ENCODE assay signal across 13 mouse cellular contexts in genomic region chr2:106083801-106084800, GRCm38 (mm10).
DNase-seq lines count a peak whose midpoint lies in the region; ATAC-seq and TF ChIP-seq lines count a peak whose summit lies in the region.
"Had no signal": no experiment of that assay in that cellular context is flagged by ENCODE, and none has a peak within 500 bp of the region (broad histone marks: within the 10 kb centered on the region; RNA-seq: fewer than 3 reads in every experiment).

No protein-coding gene starts in this region.

- H3K79me2 ChIP-seq in CH12.LX (replicated peaks; ENCODE audit: control insufficient read depth, extremely low read depth, insufficient read depth, poor library complexity, severe bottlenecking) = no peaks in the 10 kb centered on the region

- H3K27me3 ChIP-seq in CH12.LX (replicated peaks) = no peaks in the 10 kb centered on the region
- H3K27me3 ChIP-seq in forebrain, postnatal 0 days (ENCODE audit: insufficient read depth, low read length) = peaks cover 18% of the 10 kb centered on the region
- H3K27me3 ChIP-seq in midbrain, embryonic 14.5 days (ENCODE audit: control insufficient read depth, insufficient read depth, low read length) = no peaks in the 10 kb centered on the region
- no peaks in the 10 kb centered on the region for H3K27me3 ChIP-seq in stomach, postnatal 0 days (ENCODE audit: control insufficient read depth, insufficient read depth, low read length)
- H3K27me3 ChIP-seq: liver, embryonic 15.5 days had no signal

- peaks cover 2 to 9% of the 10 kb centered on the region in 2 experiments; a peak in 2 of 4 replicates for H3K4me1 ChIP-seq in CH12.LX (ENCODE audit: control insufficient read depth in 1 of 2, insufficient read depth in 2 of 2)
- H3K4me1 ChIP-seq in forebrain, postnatal 0 days (ENCODE audit: insufficient read depth) = peaks cover 3% of the 10 kb centered on the region; the same call in 1 of the 2 replicates
- H3K4me1 ChIP-seq in midbrain, embryonic 14.5 days (ENCODE audit: control insufficient read depth, insufficient read depth, low read length) = peaks cover 8% of the 10 kb centered on the region; the same call in 1 of the 2 replicates
- H3K4me1 ChIP-seq in stomach, postnatal 0 days (replicated peaks; ENCODE audit: control insufficient read depth, insufficient read depth) = no peaks in the 10 kb centered on the region
- H3K4me1 ChIP-seq: liver, embryonic 15.5 days had no signal

- peak; percentile 87 for ATAC-seq in forebrain, postnatal 0 days
- ATAC-seq in midbrain, embryonic 14.5 days (ENCODE audit: low FRiP score, low TSS enrichment) = peak; percentile 86
- ATAC-seq in stomach, postnatal 0 days (ENCODE audit: low FRiP score, low TSS enrichment) = no peak
- ATAC-seq: activated CD4-positive, CD25-positive, alpha-beta regulatory T cell, adult 4 months; intestine, postnatal 0 days had no signal

- no peak for TF ChIP-seq CTCF in CH12.LX (conservative IDR thresholded peaks at IDR 0.05 in 1 of 2, IDR thresholded peaks at IDR 0.05 in 1 of 2; ENCODE audit: low read depth in 2 of 2, low read length in 2 of 2)
- no peak for TF ChIP-seq CTCF in forebrain, postnatal 0 days (IDR thresholded peaks at IDR 0.05; ENCODE audit: low read depth)
- TF ChIP-seq CTCF in stomach, postnatal 0 days (IDR thresholded peaks at IDR 0.05; ENCODE audit: low read depth) = no peak

- TF ChIP-seq EP300 in CH12.LX (IDR thresholded peaks at IDR 0.05; ENCODE audit: low read length) = no peak
- TF ChIP-seq EP300 in stomach, postnatal 0 days (optimal IDR thresholded peaks at IDR 0.05) = no peak

- no peak overlapping the region for H3K4me3 ChIP-seq in CH12.LX (replicated peaks in 1 of 3; ENCODE audit: low read depth in 2 of 3, low read length in 2 of 3, poor library complexity in 1 of 3)
- no peak overlapping the region for H3K4me3 ChIP-seq in forebrain, postnatal 0 days (ENCODE audit: low read depth, low read length)
- H3K4me3 ChIP-seq in midbrain, embryonic 14.5 days (replicated peaks; ENCODE audit: low read depth, low read length) = no peak overlapping the region
- no peak overlapping the region for H3K4me3 ChIP-seq in stomach, postnatal 0 days (ENCODE audit: low read depth, low read length)
- H3K4me3 ChIP-seq: liver, embryonic 15.5 days had no signal

- TF ChIP-seq RAD21 in CH12.LX (IDR thresholded peaks at IDR 0.05; ENCODE audit: low read depth, low read length) = no peak

- H3K27ac ChIP-seq in CH12.LX (ENCODE audit: insufficient read depth, low read depth) = no peak overlapping the region
- no peak overlapping the region for H3K27ac ChIP-seq in forebrain, postnatal 0 days (ENCODE audit: low read depth, low read length)
- H3K27ac ChIP-seq in midbrain, embryonic 14.5 days (replicated peaks; ENCODE audit: low read depth, low read length) = no peak overlapping the region
- no peak overlapping the region for H3K27ac ChIP-seq in stomach, postnatal 0 days (replicated peaks)
- H3K27ac ChIP-seq: liver, embryonic 15.5 days had no signal

- no peaks in the 10 kb centered on the region for H3K36me3 ChIP-seq in CH12.LX (replicated peaks in 1 of 2; ENCODE audit: control insufficient read depth in 1 of 2, insufficient read depth in 1 of 2, low read length in 1 of 2)
- H3K36me3 ChIP-seq in forebrain, postnatal 0 days (ENCODE audit: insufficient read depth) = no peaks in the 10 kb centered on the region
- no peaks in the 10 kb centered on the region for H3K36me3 ChIP-seq in midbrain, embryonic 14.5 days (ENCODE audit: control insufficient read depth, insufficient read depth, low read length)
- no peaks in the 10 kb centered on the region for H3K36me3 ChIP-seq in stomach, postnatal 0 days (ENCODE audit: control insufficient read depth, insufficient read depth, low read length)
- H3K36me3 ChIP-seq: liver, embryonic 15.5 days had no signal

- H3K9me3 ChIP-seq in CH12.LX (replicated peaks; ENCODE audit: low read length) = no peaks in the 10 kb centered on the region
- no peaks in the 10 kb centered on the region for H3K9me3 ChIP-seq in forebrain, postnatal 0 days (ENCODE audit: low read length)
- H3K9me3 ChIP-seq in midbrain, embryonic 14.5 days (ENCODE audit: control insufficient read depth, low read length) = no peaks in the 10 kb centered on the region
- no peaks in the 10 kb centered on the region for H3K9me3 ChIP-seq in stomach, postnatal 0 days (ENCODE audit: control insufficient read depth, low read length)
- H3K9me3 ChIP-seq: liver, embryonic 15.5 days had no signal

- in situ Hi-C loops in CH12.LX (cut with MboI; ENCODE audit: low pct_ligation_motif_present, low pct_unique_long_range_greater_than_20kb, low sequenced_read_pairs) = loop anchor here (10.0 to 25.0 kb wide), 2 partner anchors 469 to 572 kb away; no protein-coding TSS in a partner anchor

- no peak overlapping the region for H3K4me2 ChIP-seq in CH12.LX (ENCODE audit: insufficient read depth, low read depth, poor library complexity, severe bottlenecking)
- peak overlapping the region; percentile 11; the same call in 1 of the 2 replicates for H3K4me2 ChIP-seq in forebrain, postnatal 0 days (ENCODE audit: low read depth)
- H3K4me2 ChIP-seq in midbrain, embryonic 14.5 days (ENCODE audit: low read length) = peak overlapping the region; percentile 35
- H3K4me2 ChIP-seq in stomach, postnatal 0 days (replicated peaks; ENCODE audit: low read depth) = no peak overlapping the region
- H3K4me2 ChIP-seq: heart, embryonic 11.5 days; liver, embryonic 15.5 days had no signal

- DNase-seq in CH12.LX (ENCODE audit: extremely low read depth) = peak; percentile 43
- peak; percentile 73 for DNase-seq in embryo, embryonic 10 days (ENCODE audit: low spot score)
- peak; percentile 62 for DNase-seq in forebrain, postnatal 0 days
- DNase-seq in midbrain, embryonic 14.5 days = peak; percentile 68
- no peak for DNase-seq in stomach, postnatal 0 days (ENCODE audit: low spot score)
- DNase-seq in heart, adult 18-20 months = no peak
- DNase-seq in B cell, adult 2 months = no peak
- DNase-seq: cerebellum, adult 11-12 months; right cerebral cortex, postnatal 25 days had no signal

- WGBS in forebrain, postnatal 0 days = 8% methylated on average over 11 of the region's 11 CpGs
- WGBS in midbrain, embryonic 14.5 days = 6% methylated on average over 11 of the region's 11 CpGs
- WGBS in stomach, postnatal 0 days = 37% methylated on average over 11 of the region's 11 CpGs

- H3K9ac ChIP-seq in CH12.LX (ENCODE audit: insufficient read depth, low read depth) = no peak overlapping the region
- H3K9ac ChIP-seq in forebrain, postnatal 0 days = no peak overlapping the region
- no peak overlapping the region for H3K9ac ChIP-seq in midbrain, embryonic 14.5 days (replicated peaks; ENCODE audit: low read length)
- no peak overlapping the region for H3K9ac ChIP-seq in stomach, postnatal 0 days (ENCODE audit: low read length)
- H3K9ac ChIP-seq: liver, embryonic 15.5 days had no signal

- dilution Hi-C loops in CH12.LX (cut with MboI; ENCODE audit: extremely low pct_ligation_motif_present, extremely low pct_unique_long_range_greater_than_20kb, low sequenced_read_pairs) = no loop called here

- TF ChIP-seq POLR2A in CH12.LX (IDR thresholded peaks at IDR 0.05; ENCODE audit: low read depth, low read length) = no peak

TF ChIP-seq in CH12.LX, 34 proteins besides CTCF, POLR2A, EP300 and RAD21:
- TF ChIP-seq ZMIZ1 (IDR thresholded peaks at IDR 0.05; ENCODE audit: low read depth, low read length) = no peak
- TF ChIP-seq E2F4 (IDR thresholded peaks at IDR 0.05; ENCODE audit: insufficient replicate concordance, low read depth, low read length) = no peak
- TF ChIP-seq SMC3 (IDR thresholded peaks at IDR 0.05; ENCODE audit: low read depth, low read length) = no peak
- no peak for TF ChIP-seq ZKSCAN1 (IDR thresholded peaks at IDR 0.05; ENCODE audit: borderline replicate concordance, low read depth, low read length)
- TF ChIP-seq PAX5 (IDR thresholded peaks at IDR 0.05; ENCODE audit: low read length) = no peak
- TF ChIP-seq ZNF384 (IDR thresholded peaks at IDR 0.05; ENCODE audit: low read depth, low read length) = peak; percentile 48
- 0 out of 2 replicates have a peak, but pooled peaks have one; percentile 12 for TF ChIP-seq TBP (conservative IDR thresholded peaks at IDR 0.05; ENCODE audit: low read depth, low read length)
TF ChIP-seq in CH12.LX: peak in this region for 2.

Comparison
In these comparisons a context has a peak if more than half of its experiments do, and no peak if none do; other contexts are left out.
1. DNase-seq: peak in CH12.LX (single experiment), embryo, embryonic 10 days (single experiment), forebrain, postnatal 0 days (single experiment) and midbrain, embryonic 14.5 days (single experiment); none in stomach, postnatal 0 days (single experiment), heart, adult 18-20 months (0 of 2) and B cell, adult 2 months (0 of 2).
2. H3K4me2 ChIP-seq: peak in forebrain, postnatal 0 days (single experiment) and midbrain, embryonic 14.5 days (single experiment); none in CH12.LX (single experiment) and stomach, postnatal 0 days (single experiment).